Mouse (Mus musculus) thymus, adult 2 months (tissue): Measurements from ENCODE around the gene Rab4b.

Source experiments
- CTCF ChIP-seq: fragments of 200-500 bp; IDR thresholded peaks from 2 replicates; pipeline ENCODE4 v1.5.1; 2012; ENCODE audit warnings: mild to moderate bottlenecking, control low read depth, low read length, moderate library complexity, borderline replicate concordance; ENCODE audit not compliant: control insufficient read depth, poor library complexity, insufficient read depth; ENCODE audit errors: extremely low read depth
- POLR2A ChIP-seq: fragments of 200-500 bp; IDR thresholded peaks from 2 replicates; pipeline ENCODE4 v1.6.1; 2012; ENCODE audit warnings: mild to moderate bottlenecking, low read length, control low read depth, moderate library complexity; ENCODE audit not compliant: control insufficient read depth, poor library complexity, insufficient read depth; ENCODE audit errors: extremely low read depth

- TF ChIP-seq CTCF (no peak), POLR2A (no peak)
Measured at GRCm38 (mm10) chr7:27224877-27225575, 46.3 kb upstream of the Rab4b start.
